Mouse (Mus musculus): Measurements from ENCODE around the gene Pik3cd. TPM values are rescaled to one million over a fixed set of nuclear protein-coding genes. Genes with fewer than 3 reads are reported as not detected.

Gene Pik3cd
- total and polyA plus RNA-seq, 3 experiments = 57.0 to 95.0 (median 72.1) TPM

- Histone ChIP-seq H3K4me3 (replicated peaks in 1 of 3; ENCODE audit: low read depth in 2 of 3, low read length in 2 of 3, poor library complexity in 1 of 3) (no peak overlapping the region), H3K9ac (ENCODE audit: insufficient read depth, low read depth) (no peak overlapping the region), H3K36me3 (replicated peaks in 1 of 2; ENCODE audit: control insufficient read depth in 1 of 2, insufficient read depth in 1 of 2, low read length in 1 of 2) (peaks cover 29 to 70% of the 10 kb centered on the region in 2 experiments), H3K27ac (ENCODE audit: insufficient read depth, low read depth) (no peak overlapping the region), H3K27me3 (replicated peaks) (no peaks in the 10 kb centered on the region), H3K9me3 (replicated peaks; ENCODE audit: low read length) (no peaks in the 10 kb centered on the region), H3K79me2 (replicated peaks; ENCODE audit: control insufficient read depth, extremely low read depth, insufficient read depth, poor library complexity, severe bottlenecking) (peaks cover 43% of the 10 kb centered on the region), H3K4me2 (ENCODE audit: insufficient read depth, low read depth, poor library complexity, severe bottlenecking) (no peak overlapping the region), H3K4me1 (ENCODE audit: control insufficient read depth in 1 of 2, insufficient read depth in 2 of 2) (peaks cover 14 to 55% of the 10 kb centered on the region in 2 experiments)
- TF ChIP-seq MAX (IDR thresholded peaks at IDR 0.05; ENCODE audit: low read length) = no peak
- no peak for TF ChIP-seq USF2 (conservative IDR thresholded peaks at IDR 0.05; ENCODE audit: low read depth, low read length)
- no peak for TF ChIP-seq MAFK (IDR thresholded peaks at IDR 0.05; ENCODE audit: insufficient replicate concordance, low read length)
- TF ChIP-seq MEF2A (IDR thresholded peaks at IDR 0.05; ENCODE audit: borderline replicate concordance, low read depth, low read length) = no peak
- TF ChIP-seq TBP (conservative IDR thresholded peaks at IDR 0.05; ENCODE audit: low read depth, low read length) = no peak
- TF ChIP-seq JUN (IDR thresholded peaks at IDR 0.05; ENCODE audit: insufficient read depth, low read depth, low read length) = no peak
- TF ChIP-seq ELF1 (IDR thresholded peaks at IDR 0.05; ENCODE audit: low read depth, low read length) = no peak
- TF ChIP-seq MXI1 (IDR thresholded peaks at IDR 0.05; ENCODE audit: low read depth, low read length) = no peak
- no peak for TF ChIP-seq MAZ (IDR thresholded peaks at IDR 0.05; ENCODE audit: low read depth, low read length)
- no peak for TF ChIP-seq RCOR1 (conservative IDR thresholded peaks at IDR 0.05; ENCODE audit: low read depth, low read length)
- no peak for TF ChIP-seq CHD2 (IDR thresholded peaks at IDR 0.05; ENCODE audit: low read length)
- TF ChIP-seq UBTF (IDR thresholded peaks at IDR 0.05; ENCODE audit: low read depth, low read length) = no peak
- no peak for TF ChIP-seq CHD1 (IDR thresholded peaks at IDR 0.05; ENCODE audit: low read depth, low read length)
- TF ChIP-seq BHLHE40 (IDR thresholded peaks at IDR 0.05; ENCODE audit: low read depth, low read length) = no peak
- TF ChIP-seq NELFE (IDR thresholded peaks at IDR 0.05; ENCODE audit: low read depth, low read length) = no peak
- no peak for TF ChIP-seq POLR2AphosphoS2 (IDR thresholded peaks at IDR 0.05; ENCODE audit: low read depth, low read length)
- in situ Hi-C loops (cut with MboI; ENCODE audit: low pct_ligation_motif_present, low pct_unique_long_range_greater_than_20kb, low sequenced_read_pairs) (no loop called here), dilution Hi-C loops (cut with MboI; ENCODE audit: extremely low pct_ligation_motif_present, extremely low pct_unique_long_range_greater_than_20kb, low sequenced_read_pairs) (no loop called here)
- DNase-seq (ENCODE audit: extremely low read depth) = no peak
Observed at GRCm38 (mm10) chr4:149733748-149734147, 31.4 kb upstream of the Pik3cd start.

GRCm38 (mm10) chr4:149732800-149733199, 30.4 kb upstream of the Pik3cd start:
- H3K27ac ChIP-seq (ENCODE audit: insufficient read depth, low read depth) = no peak overlapping the region
- H3K9ac ChIP-seq (ENCODE audit: insufficient read depth, low read depth) = no peak overlapping the region
- dilution Hi-C loops (cut with MboI; ENCODE audit: extremely low pct_ligation_motif_present, extremely low pct_unique_long_range_greater_than_20kb, low sequenced_read_pairs) (no loop called here), in situ Hi-C loops (cut with MboI; ENCODE audit: low pct_ligation_motif_present, low pct_unique_long_range_greater_than_20kb, low sequenced_read_pairs) (no loop called here)
- H3K36me3 ChIP-seq (replicated peaks in 1 of 2; ENCODE audit: control insufficient read depth in 1 of 2, insufficient read depth in 1 of 2, low read length in 1 of 2) = peaks cover 35 to 77% of the 10 kb centered on the region in 2 experiments
- H3K4me1 ChIP-seq (ENCODE audit: control insufficient read depth in 1 of 2, insufficient read depth in 2 of 2) = peaks cover 14 to 50% of the 10 kb centered on the region in 2 experiments
- no peak overlapping the region for H3K4me2 ChIP-seq (ENCODE audit: insufficient read depth, low read depth, poor library complexity, severe bottlenecking)
- no peaks in the 10 kb centered on the region for H3K9me3 ChIP-seq (replicated peaks; ENCODE audit: low read length)
- no peak overlapping the region for H3K4me3 ChIP-seq (replicated peaks in 1 of 3; ENCODE audit: low read depth in 2 of 3, low read length in 2 of 3, poor library complexity in 1 of 3)
- TF ChIP-seq ZKSCAN1 (IDR thresholded peaks at IDR 0.05; ENCODE audit: borderline replicate concordance, low read depth, low read length) (no peak), NRF1 (IDR thresholded peaks at IDR 0.05; ENCODE audit: low read depth, low read length) (no peak), ZNF384 (IDR thresholded peaks at IDR 0.05; ENCODE audit: low read depth, low read length) (no peak), JUN (IDR thresholded peaks at IDR 0.05; ENCODE audit: insufficient read depth, low read depth, low read length) (no peak), RAD21 (IDR thresholded peaks at IDR 0.05; ENCODE audit: low read depth, low read length) (no peak), CHD1 (IDR thresholded peaks at IDR 0.05; ENCODE audit: low read depth, low read length) (no peak), ZMIZ1 (IDR thresholded peaks at IDR 0.05; ENCODE audit: low read depth, low read length) (no peak), EP300 (IDR thresholded peaks at IDR 0.05; ENCODE audit: low read length) (no peak), SMC3 (IDR thresholded peaks at IDR 0.05; ENCODE audit: low read depth, low read length) (no peak), E2F4 (IDR thresholded peaks at IDR 0.05; ENCODE audit: insufficient replicate concordance, low read depth, low read length) (no peak), TBP (conservative IDR thresholded peaks at IDR 0.05; ENCODE audit: low read depth, low read length) (no peak), ZC3H11A (IDR thresholded peaks at IDR 0.05; ENCODE audit: low read depth, low read length) (no peak), TCF12 (IDR thresholded peaks at IDR 0.05; ENCODE audit: low read depth, low read length) (no peak), ELF1 (IDR thresholded peaks at IDR 0.05; ENCODE audit: low read depth, low read length) (no peak), SIN3A (IDR thresholded peaks at IDR 0.05; ENCODE audit: low read length) (no peak), MEF2A (IDR thresholded peaks at IDR 0.05; ENCODE audit: borderline replicate concordance, low read depth, low read length) (no peak), USF2 (conservative IDR thresholded peaks at IDR 0.05; ENCODE audit: low read depth, low read length) (no peak)
- H3K79me2 ChIP-seq (replicated peaks; ENCODE audit: control insufficient read depth, extremely low read depth, insufficient read depth, poor library complexity, severe bottlenecking) = peaks cover 43% of the 10 kb centered on the region
- no peaks in the 10 kb centered on the region for H3K27me3 ChIP-seq (replicated peaks)
- no peak for DNase-seq (ENCODE audit: extremely low read depth)
